Mouse (Mus musculus) heart, embryonic 11.5 days (tissue): ENCODE measurements at regions not wholly inside any gene's neighbourhood (a gene's known extent, or its start where the extent isn't known, plus 50 kb on each side); places are given as distances from the start of the nearest gene placed in this dataset.

ENCODE experiments used
- ATAC-seq: fragments of 200-750 bp; cut with Nextera tagmentation; replicated peaks from 2 replicates; pipeline ENCODE4 v1.8.0; 2017; ENCODE audit warnings: moderate library complexity; ENCODE audit not compliant: insufficient number of reproducible peaks, low FRiP score, low TSS enrichment
- H3K27ac ChIP-seq: fragments of 300-500 bp; sonication (generic); 2 replicates; pipeline ENCODE4 v1.5.1; 2014; ENCODE audit warnings: mild to moderate bottlenecking, low read depth, low read length
- H3K27me3 ChIP-seq: fragments of 300-500 bp; sonication (generic); 2 replicates; pipeline ENCODE4 v1.6.1; 2014; ENCODE audit warnings: mild to moderate bottlenecking, low read length, mixed read lengths; ENCODE audit not compliant: control insufficient read depth, insufficient read depth
- H3K36me3 ChIP-seq: fragments of 300-500 bp; sonication (generic); 2 replicates; pipeline ENCODE4 v1.6.1; 2014; ENCODE audit warnings: mild to moderate bottlenecking, low read length, moderate library complexity, mixed read lengths; ENCODE audit not compliant: control insufficient read depth, insufficient read depth
- H3K4me1 ChIP-seq: fragments of 300-500 bp; sonication (generic); 2 replicates; pipeline ENCODE4 v1.6.1; 2014; ENCODE audit warnings: low read length; ENCODE audit not compliant: control insufficient read depth, insufficient read depth
- H3K4me2 ChIP-seq: fragments of 300-500 bp; sonication (generic); 2 replicates; pipeline ENCODE4 v1.6.1; 2014; ENCODE audit warnings: mild to moderate bottlenecking, moderate library complexity
- H3K4me3 ChIP-seq: fragments of 300-500 bp; sonication (generic); 2 replicates; pipeline ENCODE4 v1.5.1; 2014; ENCODE audit warnings: low read depth, low read length
- H3K9ac ChIP-seq: fragments of 300-500 bp; sonication (generic); 2 replicates; pipeline ENCODE4 v1.6.1; 2014; ENCODE audit warnings: mild to moderate bottlenecking, low read depth, low read length, moderate library complexity
- H3K9me3 ChIP-seq: fragments of 300-500 bp; sonication (generic); replicated peaks from 2 replicates; pipeline ENCODE4 v1.6.1; 2016; ENCODE audit warnings: low read length; ENCODE audit not compliant: control insufficient read depth
- WGBS: fragments of 180-500 bp; shearing (Covaris S2); extraction: QIAGEN DNeasy Blood & Tissue Kit; methylation state at CpG from one replicate; pipeline ENCODE4 v1.1.7; 2014; ENCODE audit not compliant: insufficient replicate concordance; 5-methylcytosine and 5-hydroxymethylcytosine counted together

DNA sequence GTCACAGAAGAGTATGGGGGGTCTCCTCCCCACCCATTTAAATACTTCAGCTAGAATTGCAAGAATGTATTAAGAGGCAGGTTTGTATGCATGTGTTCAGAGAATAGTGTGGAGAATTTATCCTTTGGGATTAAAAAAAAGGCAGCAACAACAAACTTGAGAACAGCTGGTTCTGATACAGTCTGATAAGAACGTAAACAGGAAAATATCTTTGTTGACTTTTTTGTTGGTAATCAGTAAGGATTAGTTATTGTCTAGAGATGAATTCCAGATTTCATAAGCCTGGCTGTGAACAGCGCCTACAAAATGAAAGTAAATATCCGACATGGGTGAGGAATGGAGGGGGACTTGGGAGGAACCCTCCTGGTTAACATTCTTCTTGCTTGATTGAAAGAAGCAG, 328.8 kb downstream of the Mtx2 start:
- no peaks in the 10 kb centered on the region for H3K4me1 ChIP-seq
- H3K4me3 ChIP-seq: no peak overlapping the region
- H3K9me3 ChIP-seq: no peaks in the 10 kb centered on the region
- H3K27me3 ChIP-seq: no peaks in the 10 kb centered on the region
- no peak overlapping the region for H3K4me2 ChIP-seq
- ATAC-seq: no peak
- H3K27ac ChIP-seq: no peak overlapping the region
- H3K9ac ChIP-seq: no peak overlapping the region
- 66% methylated on average over 3 of the region's 3 CpGs for WGBS
- no peaks in the 10 kb centered on the region for H3K36me3 ChIP-seq

- Histone ChIP-seq H3K4me2 (no peak overlapping the region), H3K27me3 (no peaks in the 10 kb centered on the region), H3K9me3 (no peaks in the 10 kb centered on the region), H3K27ac (no peak overlapping the region), H3K4me1 (no peaks in the 10 kb centered on the region), H3K9ac (no peak overlapping the region), H3K36me3 (no peaks in the 10 kb centered on the region), H3K4me3 (no peak overlapping the region)
- 48% methylated on average over 3 of the region's 3 CpGs for WGBS
- ATAC-seq: no peak
These were observed 333.0 kb downstream of the Mtx2 start for GRCm38 (mm10) chr2:75158581-75158980.

DNA sequence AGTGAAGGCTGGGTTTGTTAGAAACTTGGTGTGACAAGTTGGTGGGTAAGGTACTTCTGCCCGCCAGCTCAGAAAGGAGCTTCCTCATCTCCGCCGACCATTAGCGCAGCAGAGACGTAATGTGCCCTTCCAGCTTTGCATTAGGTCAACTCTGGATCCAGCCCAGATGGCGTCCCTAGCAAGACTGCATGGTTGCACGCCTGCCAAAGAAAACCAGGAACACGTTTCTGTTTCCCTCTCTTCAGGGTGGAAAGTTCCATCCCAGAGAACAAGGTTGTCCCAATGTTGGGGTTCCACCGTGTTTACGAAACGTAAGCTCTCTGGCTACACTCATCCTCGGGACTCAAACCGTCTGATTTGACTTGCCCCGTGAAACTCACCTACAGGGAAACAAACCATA, 335.5 kb downstream of the Mtx2 start:
- WGBS: 82% methylated on average over 14 of the region's 14 CpGs
- Histone ChIP-seq H3K36me3 (no peaks in the 10 kb centered on the region), H3K9me3 (no peaks in the 10 kb centered on the region), H3K4me2 (no peak overlapping the region), H3K27me3 (no peaks in the 10 kb centered on the region), H3K4me1 (no peaks in the 10 kb centered on the region), H3K9ac (no peak overlapping the region), H3K27ac (no peak overlapping the region), H3K4me3 (no peak overlapping the region)
- no peak for ATAC-seq

GRCm38 (mm10) chr2:75164987-75165386, 339.4 kb downstream of the Mtx2 start:
- no peaks in the 10 kb centered on the region for H3K36me3 ChIP-seq
- H3K9ac ChIP-seq: no peak overlapping the region
- H3K27me3 ChIP-seq: no peaks in the 10 kb centered on the region
- H3K4me2 ChIP-seq: no peak overlapping the region
- no peak overlapping the region for H3K27ac ChIP-seq
- ATAC-seq: no peak
- no peaks in the 10 kb centered on the region for H3K4me1 ChIP-seq
- no peaks in the 10 kb centered on the region for H3K9me3 ChIP-seq
- WGBS: 83% methylated on average over 4 of the region's 4 CpGs
- H3K4me3 ChIP-seq: no peak overlapping the region

DNA sequence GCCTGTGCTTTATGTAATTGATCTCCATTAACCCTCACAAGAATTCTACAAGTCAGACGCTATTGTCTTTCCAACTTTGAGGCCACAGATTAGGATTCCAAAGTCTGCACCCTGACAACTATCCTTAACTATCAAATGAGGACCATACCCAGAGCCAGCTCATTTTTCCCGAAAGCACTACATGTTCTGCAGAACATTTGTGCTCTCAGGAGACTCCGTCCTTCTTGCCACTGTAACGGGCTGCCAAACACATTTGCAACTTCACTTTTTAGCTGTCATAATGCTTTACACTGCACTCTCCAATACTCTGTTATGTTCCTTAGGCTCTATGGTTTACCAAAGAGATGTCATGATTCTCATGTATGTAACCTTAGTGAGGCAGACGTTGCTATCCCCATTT, 350.7 kb downstream of the Mtx2 start:
- no peak overlapping the region for H3K4me3 ChIP-seq
- no peak overlapping the region for H3K4me2 ChIP-seq
- no peak overlapping the region for H3K9ac ChIP-seq
- H3K27me3 ChIP-seq: no peaks in the 10 kb centered on the region
- ATAC-seq: no peak
- no peak overlapping the region for H3K27ac ChIP-seq
- no peaks in the 10 kb centered on the region for H3K36me3 ChIP-seq
- H3K9me3 ChIP-seq: no peaks in the 10 kb centered on the region
- H3K4me1 ChIP-seq: no peaks in the 10 kb centered on the region
- WGBS: 75% methylated on average over 5 of the region's 5 CpGs

GRCm38 (mm10) chr2:75183293-75183692, 357.7 kb downstream of the Mtx2 start:
- no peaks in the 10 kb centered on the region for H3K27me3 ChIP-seq
- H3K4me1 ChIP-seq: no peaks in the 10 kb centered on the region
- 78% methylated on average over 4 of the region's 4 CpGs for WGBS
- no peak for ATAC-seq
- no peaks in the 10 kb centered on the region for H3K9me3 ChIP-seq
- no peak overlapping the region for H3K9ac ChIP-seq
- no peaks in the 10 kb centered on the region for H3K36me3 ChIP-seq
- no peak overlapping the region for H3K4me3 ChIP-seq
- no peak overlapping the region for H3K4me2 ChIP-seq
- H3K27ac ChIP-seq: no peak overlapping the region

DNA sequence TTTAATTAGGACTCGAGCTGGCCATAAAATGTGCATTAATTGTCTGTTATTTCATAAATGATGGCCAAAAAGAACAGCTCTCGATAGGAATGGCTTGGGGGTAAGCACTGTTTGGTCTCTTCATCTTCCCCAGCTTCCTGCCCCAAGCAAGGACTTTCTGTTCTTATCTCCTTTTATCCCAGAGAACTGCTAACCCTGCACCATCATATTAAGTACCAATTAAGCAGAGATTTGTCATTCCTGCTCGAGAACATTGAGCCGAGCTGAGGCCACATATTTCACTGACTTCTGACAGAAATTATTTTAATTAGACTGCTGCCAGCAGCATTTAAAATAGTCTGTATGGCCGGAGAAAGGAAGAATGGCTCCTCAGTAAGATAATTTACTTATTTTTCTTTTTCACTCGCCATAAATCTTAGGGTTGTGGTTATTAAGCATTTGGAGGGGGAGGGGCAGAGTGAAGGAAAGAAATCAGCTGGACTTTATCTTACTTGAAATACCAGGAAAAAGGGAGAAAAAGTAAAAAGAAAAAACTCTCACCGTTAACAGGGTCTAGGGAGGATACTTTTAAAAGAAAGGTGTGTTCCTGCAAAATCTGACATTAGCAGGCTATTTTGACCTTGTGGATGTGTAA, 377.1 kb downstream of the Mtx2 start:
- H3K27me3 ChIP-seq: no peaks in the 10 kb centered on the region
- no peak overlapping the region for H3K4me2 ChIP-seq
- ATAC-seq: no peak
- no peak overlapping the region for H3K4me3 ChIP-seq
- no peaks in the 10 kb centered on the region for H3K36me3 ChIP-seq
- H3K4me1 ChIP-seq: no peaks in the 10 kb centered on the region
- no peaks in the 10 kb centered on the region for H3K9me3 ChIP-seq
- H3K27ac ChIP-seq: no peak overlapping the region
- WGBS: 49% methylated on average over 7 of the region's 7 CpGs
- H3K9ac ChIP-seq: no peak overlapping the region

GRCm38 (mm10) chr2:75208821-75209758, 383.5 kb downstream of the Mtx2 start:
- no peak for ATAC-seq
- 70% methylated on average over 27 of the region's 27 CpGs for WGBS

More at GRCm38 (mm10) chr2:75208821-75209758, 383.5 kb downstream of the Mtx2 start:
- Histone ChIP-seq H3K4me1 (no peaks in the 10 kb centered on the region), H3K9ac (no peak overlapping the region), H3K4me2 (no peak overlapping the region), H3K36me3 (no peaks in the 10 kb centered on the region), H3K27ac (no peak overlapping the region), H3K27me3 (no peaks in the 10 kb centered on the region), H3K9me3 (no peaks in the 10 kb centered on the region), H3K4me3 (no peak overlapping the region)
